Mouse (Mus musculus) lung, adult 2 months (tissue): ENCODE results near the gene Stxbp1.
A peak's percentile ranks its signal among the peaks of the same experiment; 100 is the strongest.

Experiments used
- CTCF ChIP-seq: fragments of 200-500 bp; IDR thresholded peaks from 2 replicates; pipeline ENCODE4 v1.5.1; 2011; ENCODE audit warnings: mild to moderate bottlenecking, low read length, control low read depth; ENCODE audit not compliant: insufficient read depth
- POLR2A ChIP-seq: fragments of 200-500 bp; IDR thresholded peaks from 2 replicates; pipeline ENCODE4 v1.6.1; 2011; ENCODE audit warnings: low read depth, mild to moderate bottlenecking, control low read depth, low read length, borderline replicate concordance; ENCODE audit errors: extremely low read depth

DNA sequence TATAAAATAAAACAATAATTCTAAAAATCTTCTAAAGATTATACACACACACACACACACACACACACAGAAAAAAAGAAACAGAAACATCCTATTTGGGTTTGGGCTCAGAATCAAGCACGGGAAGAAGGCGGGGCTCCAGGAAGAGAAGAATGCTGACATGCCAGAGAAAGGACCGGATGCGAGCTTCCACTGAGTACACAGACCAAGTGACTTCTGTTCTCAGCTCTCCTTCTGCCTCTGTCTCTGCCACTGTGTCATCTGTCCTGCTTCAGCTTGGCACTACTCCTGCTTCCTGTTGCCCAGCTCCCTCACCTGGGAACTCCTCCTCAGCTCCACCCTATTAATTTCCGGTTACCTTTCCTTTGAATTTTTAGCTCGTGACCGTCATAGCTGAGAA, 12.5 kb downstream of the Stxbp1 start:
- peak; percentile 57; the same call in 1 of the 2 replicates for TF ChIP-seq POLR2A
- no peak for TF ChIP-seq CTCF
